Mouse (Mus musculus) liver, embryonic 14.5 days (tissue): Measurements from ENCODE around the gene Thsd4.

ENCODE experiments used
- CTCF ChIP-seq: IDR thresholded peaks from 2 replicates; pipeline ENCODE4 v1.5.1; 2016; ENCODE audit warnings: antibody characterized with exemption, low read depth, control low read depth
- EP300 ChIP-seq: IDR thresholded peaks from 2 replicates; pipeline ENCODE4 v1.6.1; 2016; ENCODE audit warnings: antibody characterized with exemption, low read depth

- TF ChIP-seq CTCF (no peak), EP300 (no peak)
Observed at GRCm38 (mm10) chr9:60067241-60067640, 454.6 kb downstream of the Thsd4 start.
